26 mouse cellular contexts compared by ENCODE assay signal in the genomic region with DNA sequence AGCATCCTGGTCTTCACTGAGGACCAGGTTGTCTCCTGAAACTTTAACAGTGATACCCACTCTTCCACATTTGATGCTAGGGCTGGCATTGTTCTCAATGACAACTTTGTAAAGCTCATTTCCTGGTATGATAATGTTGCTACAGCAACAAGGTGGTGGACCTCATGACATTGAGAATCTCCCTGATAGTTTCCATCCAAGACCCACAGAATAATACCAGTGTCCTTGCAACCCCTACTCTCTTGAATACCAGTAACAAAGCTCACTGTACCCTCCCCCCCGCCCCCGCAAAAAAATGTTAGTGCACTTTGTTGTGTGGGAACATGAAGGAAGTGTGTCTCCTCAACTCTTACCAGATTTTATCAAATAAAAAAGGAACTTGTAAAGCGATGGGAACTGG.
"Had no signal": no experiment of that assay in that cellular context is flagged by ENCODE, and none has a peak within 500 bp of the region (broad histone marks: within the 10 kb centered on the region; RNA-seq: fewer than 3 reads in every experiment).

No protein-coding gene starts in this region.

- ATAC-seq: hindbrain, embryonic 16.5 days; intestine, embryonic 15.5 days; intestine, postnatal 0 days; liver, embryonic 12.5 days had no signal

- H3K4me3 ChIP-seq: heart, embryonic 10.5 days; heart, embryonic 12.5 days; hindbrain, embryonic 10.5 days; hindbrain, embryonic 12.5 days; intestine, embryonic 15.5 days; kidney, embryonic 15.5 days; limb, embryonic 13.5 days; limb, embryonic 15.5 days; liver, embryonic 12.5 days had no signal

- H3K27ac ChIP-seq: heart, embryonic 10.5 days; hindbrain, embryonic 10.5 days; hindbrain, embryonic 12.5 days; hindbrain, embryonic 14.5 days; intestine, embryonic 15.5 days; kidney, embryonic 15.5 days; kidney, postnatal 0 days; limb, embryonic 13.5 days; limb, embryonic 15.5 days; liver, embryonic 12.5 days; liver, embryonic 14.5 days had no signal

- H3K36me3 ChIP-seq: heart, embryonic 10.5 days; heart, embryonic 12.5 days; hindbrain, embryonic 10.5 days; hindbrain, embryonic 12.5 days; intestine, embryonic 15.5 days; kidney, embryonic 15.5 days; limb, embryonic 13.5 days; limb, embryonic 15.5 days; liver, embryonic 12.5 days had no signal

- H3K9ac ChIP-seq: heart, embryonic 12.5 days; hindbrain, embryonic 12.5 days; hindbrain, embryonic 14.5 days; intestine, embryonic 15.5 days; kidney, embryonic 15.5 days; limb, embryonic 13.5 days; limb, embryonic 15.5 days; liver, embryonic 12.5 days; liver, embryonic 14.5 days had no signal

- H3K27me3 ChIP-seq: heart, embryonic 12.5 days; hindbrain, embryonic 12.5 days; intestine, embryonic 15.5 days; kidney, embryonic 15.5 days; limb, embryonic 13.5 days; limb, embryonic 15.5 days; liver, embryonic 12.5 days had no signal

- H3K4me2 ChIP-seq: heart, embryonic 12.5 days; hindbrain, embryonic 12.5 days; hindbrain, embryonic 14.5 days; intestine, embryonic 15.5 days; kidney, embryonic 15.5 days; limb, embryonic 13.5 days; limb, embryonic 15.5 days; liver, embryonic 12.5 days had no signal

- H3K9me3 ChIP-seq: hindbrain, embryonic 10.5 days; hindbrain, embryonic 12.5 days; intestine, embryonic 15.5 days; kidney, embryonic 15.5 days; limb, embryonic 13.5 days; limb, embryonic 15.5 days; liver, embryonic 12.5 days had no signal

- H3K4me1 ChIP-seq: heart, embryonic 10.5 days; heart, embryonic 12.5 days; hindbrain, embryonic 10.5 days; hindbrain, embryonic 12.5 days; intestine, embryonic 15.5 days; kidney, embryonic 15.5 days; limb, embryonic 13.5 days; limb, embryonic 15.5 days; liver, embryonic 12.5 days had no signal

- DNase-seq: gastrocnemius, postnatal 10 days; gastrocnemius, postnatal 25 days; heart, adult 18-20 months; heart, postnatal 10 days; heart, postnatal 4 days; kidney, adult 18-20 months; kidney, adult 9 months; kidney, postnatal 14 days; kidney, postnatal 36 days; layer of hippocampus, adult 9-11 months; layer of hippocampus, postnatal 36 days; left cerebral cortex, postnatal 4 days had no signal
